Mouse (Mus musculus) spleen, postnatal 36 days (tissue): ENCODE measurements around the gene Rnf169.

Experiments used
- DNase-seq, 2 experiments: peaks; one replicate each; pipeline ENCODE4 v3.0.0; 2022; ENCODE audit warnings: low spot score in 2 of 2, mixed read lengths in 1 of 2

The Rnf169 gene

GRCm38 (mm10) chr7:99980132-99980591 is at the start of gene Rnf169:
Gene Rnf169 (minus strand): TSS chr7:99980448.
- peak; percentile 91 to 92 for DNase-seq

DNA sequence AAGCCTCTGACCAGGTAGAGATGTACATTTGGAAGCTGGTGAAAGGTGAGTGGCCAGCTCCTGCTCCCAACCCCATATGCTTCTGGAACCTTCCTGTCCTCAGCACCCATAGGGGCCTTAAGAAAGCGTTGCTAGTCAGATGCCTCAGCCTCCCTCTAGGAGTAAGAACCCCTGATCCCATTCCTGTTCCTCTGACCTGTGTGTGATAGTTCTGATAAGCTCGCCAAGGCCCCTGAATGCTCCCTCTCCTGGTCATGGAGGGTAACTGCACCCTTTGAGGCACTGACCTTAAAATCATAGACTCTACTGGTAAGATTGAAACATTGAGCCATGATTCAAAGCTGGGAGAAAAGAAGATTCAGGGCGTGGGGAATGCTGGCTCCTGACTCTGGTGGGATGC is 49.1 kb upstream of the Rnf169 start:
- no peak for DNase-seq

- no peak for DNase-seq
These were observed 47.1 kb upstream of the Rnf169 start for GRCm38 (mm10) chr7:100027353-100027752.

GRCm38 (mm10) chr7:100017056-100017455 is 36.8 kb upstream of the Rnf169 start:
- DNase-seq: no peak

- no peak for DNase-seq
These were observed 33.9 kb upstream of the Rnf169 start for GRCm38 (mm10) chr7:100014123-100014600.

DNA sequence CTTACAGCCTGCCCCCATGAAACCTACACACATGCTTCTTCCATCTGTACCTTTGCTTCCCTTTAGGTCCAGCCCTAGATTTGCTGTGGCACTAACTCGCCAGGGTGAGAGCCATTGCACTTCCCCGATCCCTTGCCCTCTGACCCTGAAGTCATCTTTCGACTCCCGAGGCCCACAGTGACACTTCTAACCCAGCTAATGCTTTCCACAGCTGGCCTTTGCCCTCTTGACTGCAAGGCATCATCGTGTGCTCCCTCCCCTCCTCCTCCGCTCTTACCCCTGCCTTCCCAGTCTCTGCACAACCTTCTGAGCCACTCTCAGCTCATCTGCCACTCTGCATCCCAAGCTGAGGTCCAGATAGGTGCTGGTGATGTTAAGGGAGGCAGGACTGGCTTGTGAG is 32.3 kb upstream of the Rnf169 start:
- DNase-seq: no peak

GRCm38 (mm10) chr7:100012085-100012484 is 31.8 kb upstream of the Rnf169 start:
- DNase-seq: no peak

GRCm38 (mm10) chr7:100010711-100011110 is 30.5 kb upstream of the Rnf169 start:
- no peak for DNase-seq

GRCm38 (mm10) chr7:100009640-100010039 is 29.4 kb upstream of the Rnf169 start:
- peak; percentile 24 to 32 for DNase-seq

GRCm38 (mm10) chr7:100008765-100009164 is 28.5 kb upstream of the Rnf169 start:
- DNase-seq: no peak

- DNase-seq: no peak
These were observed 26.2 kb upstream of the Rnf169 start for GRCm38 (mm10) chr7:100006411-100006810.

GRCm38 (mm10) chr7:100005790-100006189 is 25.5 kb upstream of the Rnf169 start, which contains the start of gene Chrdl2:
Gene Chrdl2 (plus strand): TSS chr7:100006172.
- DNase-seq: no peak

- no peak for DNase-seq
These were observed 23.5 kb upstream of the Rnf169 start for GRCm38 (mm10) chr7:100003781-100004180.

GRCm38 (mm10) chr7:99998668-99999067 is 18.4 kb upstream of the Rnf169 start:
- DNase-seq: no peak

GRCm38 (mm10) chr7:99995186-99995585 is 14.9 kb upstream of the Rnf169 start:
- DNase-seq: no peak

DNA sequence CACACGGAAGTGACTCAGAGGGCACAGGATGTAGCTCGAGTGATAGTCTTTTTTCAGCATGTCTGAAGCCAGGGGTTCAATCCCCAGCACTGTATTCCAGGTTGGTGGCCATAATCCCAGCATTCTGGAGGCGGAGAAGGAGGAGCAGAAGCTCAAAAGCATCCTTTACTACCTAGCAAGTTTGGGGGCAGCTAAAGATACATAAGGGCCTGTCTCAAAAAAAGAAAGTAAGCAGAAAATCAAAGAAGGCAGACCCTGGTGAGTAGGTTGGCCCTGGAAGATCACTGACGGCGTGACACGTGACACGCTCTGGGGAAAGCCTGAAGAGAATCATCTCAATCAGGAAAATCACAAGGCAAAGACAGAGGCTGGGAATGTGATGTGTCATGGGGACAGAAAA is 12.9 kb upstream of the Rnf169 start:
- no peak for DNase-seq

DNA sequence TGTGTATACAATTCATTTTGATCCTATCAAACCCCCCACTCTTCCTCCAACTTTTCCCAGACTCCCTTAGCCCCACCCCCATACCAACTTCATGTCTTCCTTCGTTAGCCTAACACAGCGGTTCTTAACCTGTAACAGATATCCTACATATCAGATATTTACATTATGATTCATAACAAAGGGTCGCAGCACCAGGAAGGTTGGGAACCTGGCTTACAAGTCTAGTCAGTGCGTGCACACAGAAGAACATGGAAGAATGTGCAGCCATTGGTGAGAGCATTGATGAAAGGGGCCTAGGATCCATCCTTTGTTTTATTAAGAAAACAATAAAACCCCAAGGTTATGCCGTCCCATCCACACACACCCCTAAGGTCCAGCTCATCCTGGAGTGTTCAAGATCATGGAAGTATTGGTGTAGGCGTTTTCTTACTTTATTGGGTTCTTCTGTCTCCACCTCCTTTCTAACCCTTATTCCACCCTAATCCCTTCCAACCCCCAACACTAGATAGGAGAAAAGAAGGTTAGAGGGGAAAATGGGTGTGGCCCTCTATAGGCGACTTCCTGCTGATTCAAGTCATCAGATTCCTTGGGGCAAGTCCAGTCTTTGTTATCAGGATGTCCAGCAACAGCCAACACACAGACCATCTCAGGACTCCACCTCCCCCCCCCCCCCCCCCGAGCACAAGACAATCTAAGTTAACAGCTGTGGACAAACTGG is 10.9 kb upstream of the Rnf169 start:
- no peak for DNase-seq

DNA sequence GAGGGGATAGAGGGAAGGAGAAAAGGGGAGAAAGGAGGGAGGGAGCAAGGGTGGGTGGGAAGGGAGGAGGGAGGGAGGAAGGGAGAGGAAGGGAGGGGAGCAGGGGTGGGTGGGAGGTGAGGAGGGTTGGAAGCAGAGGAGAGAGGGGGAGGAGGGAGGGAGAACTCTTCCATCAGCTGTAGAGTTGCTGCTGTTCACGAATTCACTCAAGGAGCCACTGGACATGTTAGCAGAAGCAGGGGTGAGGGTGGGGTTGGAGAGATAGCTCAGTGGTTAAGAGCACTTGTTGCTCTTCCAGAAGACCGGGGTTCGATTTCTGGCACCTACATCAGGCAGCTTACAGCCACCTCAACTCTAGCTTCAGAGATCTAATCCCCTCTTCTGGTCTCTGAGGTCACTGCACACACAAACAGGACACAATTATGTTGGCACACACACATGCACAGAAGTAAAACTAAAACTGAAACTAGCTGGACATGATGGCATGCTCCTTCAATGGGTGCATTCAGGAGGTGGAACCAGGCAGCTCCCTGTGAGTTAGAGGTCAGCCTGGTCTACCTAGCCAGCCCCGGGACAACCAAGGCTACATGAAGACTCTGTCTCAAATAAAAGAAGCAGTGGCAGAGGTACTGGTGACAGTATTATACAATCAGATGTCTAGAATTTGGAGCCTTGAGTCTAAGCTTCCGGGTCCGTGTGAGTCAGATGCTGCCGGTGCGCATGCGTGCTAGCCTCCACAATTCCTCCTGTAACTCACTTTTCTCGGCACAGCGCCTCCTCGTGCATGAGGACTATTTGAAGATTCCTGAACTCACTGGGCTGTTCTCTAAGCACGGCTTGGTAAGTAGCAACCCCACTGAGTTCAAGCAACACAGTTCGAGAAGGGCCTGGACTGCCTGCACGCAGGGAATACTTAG is 9.9 kb upstream of the Rnf169 start:
- no peak for DNase-seq

- DNase-seq: no peak
These were observed 8.5 kb upstream of the Rnf169 start for GRCm38 (mm10) chr7:99988725-99989124.

- DNase-seq: no peak
These were observed 2.3 kb upstream of the Rnf169 start for GRCm38 (mm10) chr7:99982256-99983242.

DNA sequence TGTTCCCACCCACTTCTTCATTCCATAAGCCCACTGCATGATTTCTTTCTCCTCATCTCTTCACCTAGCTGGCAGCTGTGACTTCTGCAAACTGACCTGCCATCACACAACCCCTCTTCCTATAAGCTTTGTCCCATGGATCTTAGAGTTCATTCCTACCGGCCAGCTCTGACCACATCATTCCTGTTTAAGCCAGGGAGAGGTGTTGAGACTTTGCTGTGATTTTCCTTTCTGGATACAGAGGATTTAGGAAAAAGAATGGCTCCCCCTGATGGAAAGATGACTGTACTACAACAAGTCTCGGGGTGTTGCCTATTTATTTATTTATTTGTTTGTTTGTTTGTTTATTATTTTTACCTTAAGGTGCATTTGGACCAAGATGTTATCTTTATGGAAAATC is 1.1 kb upstream of the Rnf169 start:
- no peak for DNase-seq
